Mouse (Mus musculus): ENCODE data around the gene Trpm1.

DNA sequence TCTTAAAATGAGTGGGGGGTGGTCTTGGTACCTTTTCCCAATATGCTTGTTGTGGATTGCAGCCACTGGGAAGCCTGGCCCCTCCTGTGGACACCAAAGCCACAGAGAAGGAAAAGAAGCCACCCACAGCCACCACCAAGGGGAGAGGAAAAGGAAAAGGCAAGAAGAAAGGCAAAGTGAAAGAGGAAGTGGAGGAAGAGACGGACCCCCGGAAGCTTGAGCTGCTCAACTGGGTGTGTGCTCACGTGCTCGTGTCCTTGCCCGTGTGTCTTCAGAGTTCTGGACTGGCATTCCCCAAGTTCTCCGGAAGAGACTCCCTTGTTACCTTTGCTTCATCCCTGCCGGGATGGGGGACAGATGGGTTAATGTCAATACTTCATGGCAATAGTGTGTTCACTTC, 63.8 kb downstream of the Trpm1 start:
- TF ChIP-seq CTCF (IDR thresholded peaks at IDR 0.05; ENCODE audit: control insufficient read depth, insufficient read depth, low read length), result no peak
- TF ChIP-seq POLR2A (IDR thresholded peaks at IDR 0.05; ENCODE audit: borderline replicate concordance, control insufficient read depth, low read depth, low read length), result no peak

All from bone marrow, adult 2 months (tissue).